Mouse (Mus musculus) E14TG2a.4 (cell line): ENCODE data around the gene Arhgef12.

Source experiments
- H3K27me3 ChIP-seq: 2 replicates; pipeline ENCODE4 v1.6.1; 2014; ENCODE audit warnings: low read length, control low read depth; ENCODE audit not compliant: insufficient read depth
- H3K36me3 ChIP-seq: 2 replicates; pipeline ENCODE4 v1.6.1; 2014; ENCODE audit warnings: low read length, control low read depth; ENCODE audit not compliant: insufficient read depth
- H3K4me1 ChIP-seq: replicated peaks from 2 replicates; pipeline ENCODE4 v1.6.1; 2014; ENCODE audit warnings: low read depth, low read length, control low read depth
- H3K4me3 ChIP-seq: replicated peaks from 2 replicates; pipeline ENCODE4 v1.5.1; 2014; ENCODE audit warnings: mild to moderate bottlenecking, low read length
- H3K9me3 ChIP-seq: 2 replicates; pipeline ENCODE4 v1.6.1; 2014; ENCODE audit warnings: low read length, control low read depth
- CTCF ChIP-seq: conservative IDR thresholded peaks from 2 replicates; pipeline ENCODE4 v1.5.1; 2014; ENCODE audit warnings: low read length
- NANOG ChIP-seq: IDR thresholded peaks from 2 replicates; pipeline ENCODE4 v1.6.1; 2014; ENCODE audit warnings: borderline replicate concordance, low read length, mixed read lengths
- POU5F1 ChIP-seq: IDR thresholded peaks from 2 replicates; pipeline ENCODE4 v1.6.1; 2014; ENCODE audit warnings: low read length, borderline replicate concordance

The Arhgef12 gene

DNA sequence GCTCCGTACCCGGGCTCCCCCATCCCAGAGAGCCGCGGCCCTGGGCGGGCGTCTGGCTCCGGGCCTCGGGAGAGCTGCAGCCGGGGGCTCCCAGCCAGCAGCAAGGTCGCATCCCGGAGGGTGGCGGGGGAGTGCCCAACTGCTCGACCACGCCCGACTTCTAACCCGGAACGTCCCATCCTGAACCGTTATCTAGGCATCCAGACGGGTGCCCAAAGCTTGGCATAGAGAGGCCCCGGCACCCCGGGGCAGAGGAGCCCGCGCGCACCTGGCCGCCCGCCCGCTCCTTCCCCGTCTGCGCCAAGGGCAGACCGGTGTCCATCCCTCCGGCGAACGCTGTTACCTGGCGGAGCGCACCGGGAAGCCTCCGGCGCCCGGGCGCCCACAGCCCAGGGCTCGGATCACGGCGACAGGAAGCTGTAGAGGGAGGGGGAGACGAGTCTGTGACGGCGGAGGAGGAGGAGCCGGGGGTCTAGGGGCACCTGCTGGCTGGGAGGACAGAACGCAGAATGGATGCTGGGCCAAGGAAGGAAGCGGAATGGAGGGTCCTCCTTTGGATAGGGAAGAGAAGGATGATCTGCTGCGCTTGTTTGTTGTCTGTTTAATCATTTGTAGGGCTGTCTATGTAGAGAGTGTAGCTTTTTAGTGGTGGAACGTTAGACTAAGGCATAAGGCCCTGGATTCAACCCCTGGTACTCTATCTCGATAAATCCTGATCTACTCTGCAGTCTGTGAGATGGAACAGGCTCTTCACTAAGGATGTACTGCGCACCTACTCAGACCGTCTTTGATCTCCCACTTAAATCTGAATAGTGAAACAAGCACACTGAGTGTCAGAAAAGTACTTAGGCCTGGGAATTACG, 9.3 kb upstream of the Arhgef12 start, which contains the start of gene Tmem136:
Gene Tmem136 (minus strand): TSS at position 437 of the 863 bp plus-strand sequence.
- TF ChIP-seq CTCF (no peak), NANOG (no peak), POU5F1 (no peak)
- Histone ChIP-seq H3K4me1 (peaks cover 26% of the 10 kb centered on the region), H3K9me3 (no peaks in the 10 kb centered on the region), H3K27me3 (0 out of 2 replicates have a peak, but pooled peaks cover 2% of the 10 kb centered on the region), H3K36me3 (peaks cover 9% of the 10 kb centered on the region), H3K4me3 (peak within 1 kb of the TSS; percentile 94)

GRCm38 (mm10) chr9:43115431-43116133, 8.5 kb upstream of the Arhgef12 start:
- Histone ChIP-seq H3K27me3 (0 out of 2 replicates have a peak, but pooled peaks cover 2% of the 10 kb centered on the region), H3K4me3 (peak overlapping the region; percentile 94), H3K36me3 (peaks cover 16% of the 10 kb centered on the region), H3K4me1 (peaks cover 29% of the 10 kb centered on the region), H3K9me3 (no peaks in the 10 kb centered on the region)
- no peak for TF ChIP-seq CTCF
- no peak for TF ChIP-seq NANOG
- no peak for TF ChIP-seq POU5F1

- Histone ChIP-seq H3K27me3 (no peaks in the 10 kb centered on the region), H3K36me3 (peaks cover 22% of the 10 kb centered on the region)
- TF ChIP-seq POU5F1 (no peak), CTCF (no peak), NANOG (no peak)
Observed at GRCm38 (mm10) chr9:43114833-43115232, 7.8 kb upstream of the Arhgef12 start.

DNA sequence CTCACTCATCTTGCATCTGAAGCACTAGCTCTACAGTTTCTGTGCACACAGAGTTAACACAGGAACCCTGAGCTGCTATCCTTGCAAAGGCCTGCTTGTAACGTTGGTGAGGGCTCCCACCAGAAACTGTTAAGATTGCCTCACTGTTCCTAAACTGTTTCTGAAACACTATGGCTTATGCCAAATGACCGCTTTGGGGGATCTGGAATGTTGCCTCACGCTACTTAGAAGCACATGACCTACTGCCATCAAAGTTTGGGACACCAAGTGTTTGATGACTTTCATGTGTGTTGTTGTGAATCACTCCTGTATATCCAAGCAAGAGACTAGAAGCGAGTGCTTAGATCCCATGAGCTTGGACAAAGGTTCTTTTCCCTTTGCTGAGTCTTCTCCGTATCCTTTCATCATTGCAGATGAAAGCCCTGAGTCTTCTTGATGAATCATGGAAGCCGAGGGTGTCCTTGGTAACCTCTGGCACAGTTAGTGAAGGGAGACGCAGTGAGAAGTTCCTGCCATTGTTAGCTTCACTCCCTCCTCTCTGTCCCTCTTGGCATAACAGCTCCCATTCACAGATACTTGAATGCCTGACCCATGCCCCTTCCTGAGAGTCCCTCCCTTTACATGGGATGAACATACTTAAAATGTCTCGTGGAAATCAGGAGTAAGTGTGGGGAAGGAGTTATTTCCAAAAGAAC, 3.4 kb upstream of the Arhgef12 start:
- no peaks in the 10 kb centered on the region for H3K27me3 ChIP-seq
- H3K4me3 ChIP-seq, result no peak overlapping the region
- TF ChIP-seq CTCF (no peak), NANOG (no peak), POU5F1 (no peak)
- H3K4me1 ChIP-seq, result peaks cover 58% of the 10 kb centered on the region
- H3K9me3 ChIP-seq, result no peaks in the 10 kb centered on the region
- peaks cover 22% of the 10 kb centered on the region for H3K36me3 ChIP-seq

More at GRCm38 (mm10) chr9:43114833-43115232, 7.8 kb upstream of the Arhgef12 start:
- H3K9me3 ChIP-seq, result no peaks in the 10 kb centered on the region
- H3K4me3 ChIP-seq, result no peak overlapping the region; the same call in 1 of the 2 replicates
- H3K4me1 ChIP-seq, result peaks cover 34% of the 10 kb centered on the region

- Histone ChIP-seq H3K36me3 (peaks cover 22% of the 10 kb centered on the region), H3K4me3 (no peak overlapping the region), H3K9me3 (no peaks in the 10 kb centered on the region), H3K4me1 (peaks cover 59% of the 10 kb centered on the region), H3K27me3 (no peaks in the 10 kb centered on the region)
- TF ChIP-seq NANOG (no peak), POU5F1 (no peak), CTCF (no peak)
Observed at GRCm38 (mm10) chr9:43109125-43109524, 2.1 kb upstream of the Arhgef12 start.

DNA sequence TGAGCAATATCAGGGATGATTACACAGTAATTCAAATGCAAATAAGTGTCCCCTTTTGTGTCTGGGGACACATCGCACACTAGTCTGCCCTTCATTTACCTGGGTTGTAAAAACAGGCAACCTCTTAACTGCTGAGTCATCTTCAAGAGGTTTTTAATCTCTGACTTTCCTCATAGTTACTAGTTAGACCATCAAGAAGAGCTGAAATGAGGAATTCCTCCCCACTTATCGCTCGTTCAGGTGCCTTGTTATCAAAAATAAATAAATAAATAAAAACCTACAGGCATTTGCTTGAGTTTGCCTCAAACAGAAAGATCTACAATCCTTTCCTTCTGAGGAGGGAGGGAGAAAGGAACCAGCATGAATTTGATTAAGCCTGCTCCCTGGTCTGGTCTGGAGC, 1.7 kb upstream of the Arhgef12 start:
- Histone ChIP-seq H3K4me1 (peaks cover 60% of the 10 kb centered on the region), H3K9me3 (no peaks in the 10 kb centered on the region), H3K4me3 (no peak overlapping the region), H3K27me3 (no peaks in the 10 kb centered on the region), H3K36me3 (peaks cover 22% of the 10 kb centered on the region)
- TF ChIP-seq CTCF (no peak), NANOG (no peak)

- Histone ChIP-seq H3K4me1 (peaks cover 66% of the 10 kb centered on the region), H3K36me3 (peaks cover 22% of the 10 kb centered on the region), H3K27me3 (no peaks in the 10 kb centered on the region), H3K9me3 (no peaks in the 10 kb centered on the region), H3K4me3 (no peak overlapping the region)
- TF ChIP-seq POU5F1 (no peak), NANOG (no peak), CTCF (no peak)
Observed at GRCm38 (mm10) chr9:43108081-43108480, 1.0 kb upstream of the Arhgef12 start.

GRCm38 (mm10) chr9:43107555-43107954, 516 bp upstream of the Arhgef12 start:
- H3K9me3 ChIP-seq, result no peaks in the 10 kb centered on the region
- no peaks in the 10 kb centered on the region for H3K27me3 ChIP-seq
- peaks cover 69% of the 10 kb centered on the region for H3K4me1 ChIP-seq
- no peak for TF ChIP-seq POU5F1
- no peak for TF ChIP-seq CTCF
- TF ChIP-seq NANOG, result no peak
- no peak overlapping the region for H3K4me3 ChIP-seq
- H3K36me3 ChIP-seq, result peaks cover 22% of the 10 kb centered on the region
